ENCODE assay signal across 13 mouse cellular contexts in genomic region chr4:123247147-123247880, GRCm38 (mm10). TPM values are rescaled to one million over a fixed set of nuclear protein-coding genes. Genes with fewer than 3 reads are reported as not detected.
DNase-seq lines count a peak whose midpoint lies in the region; ATAC-seq lines count a peak whose summit lies in the region.
"Had no signal": no experiment of that assay in that cellular context is flagged by ENCODE, and none has a peak within 500 bp of the region (broad histone marks: within the 10 kb centered on the region; RNA-seq: fewer than 3 reads in every experiment).

No protein-coding gene starts in this region.

- peak; percentile 54 for DNase-seq in ovary, postnatal 36 days (ENCODE audit: low spot score)
- no peak for DNase-seq in ovary, postnatal 10 days (ENCODE audit: low spot score)
- peak; percentile 33 to 69 for DNase-seq in kidney, postnatal 25 days
- DNase-seq in urinary bladder, adult 18-20 months (ENCODE audit: low spot score in 2 of 2), result no peak
- DNase-seq in right cerebral cortex, postnatal 25 days, result no peak
- DNase-seq in spleen, postnatal 10 days (ENCODE audit: low spot score in 2 of 2), result no peak
- DNase-seq: liver, embryonic 13.5 days had no signal

- H3K36me3 ChIP-seq in heart, embryonic 14.5 days (ENCODE audit: control insufficient read depth, insufficient read depth, low read length), result peaks cover 5% of the 10 kb centered on the region; the same call in 1 of the 2 replicates
- H3K36me3 ChIP-seq in stomach, embryonic 15.5 days, result no peaks in the 10 kb centered on the region
- H3K36me3 ChIP-seq: embryonic facial prominence, embryonic 13.5 days; hindbrain, embryonic 15.5 days; liver, embryonic 13.5 days; neural tube, embryonic 13.5 days had no signal

- H3K27ac ChIP-seq in heart, embryonic 14.5 days (replicated peaks in 1 of 2; ENCODE audit: control insufficient read depth in 1 of 2, insufficient read depth in 1 of 2, low read depth in 2 of 2, low read length in 2 of 2), result peak overlapping the region; percentile 95
- H3K27ac ChIP-seq in stomach, embryonic 15.5 days, result peak overlapping the region; percentile 37; the same call in 1 of the 2 replicates
- H3K27ac ChIP-seq: embryonic facial prominence, embryonic 13.5 days; hindbrain, embryonic 15.5 days; liver, embryonic 13.5 days; neural tube, embryonic 13.5 days had no signal

- no peak overlapping the region for H3K4me3 ChIP-seq in heart, embryonic 14.5 days (ENCODE audit: control insufficient read depth in 1 of 2, insufficient read depth in 1 of 2, low read depth in 1 of 2, low read length in 2 of 2)
- H3K4me3 ChIP-seq in stomach, embryonic 15.5 days (replicated peaks), result no peak overlapping the region
- H3K4me3 ChIP-seq: embryonic facial prominence, embryonic 13.5 days; hindbrain, embryonic 15.5 days; liver, embryonic 13.5 days; neural tube, embryonic 13.5 days had no signal

- H3K9me3 ChIP-seq in heart, embryonic 14.5 days (ENCODE audit: control insufficient read depth, low read length), result no peaks in the 10 kb centered on the region
- no peaks in the 10 kb centered on the region for H3K9me3 ChIP-seq in stomach, embryonic 15.5 days
- H3K9me3 ChIP-seq: embryonic facial prominence, embryonic 13.5 days; hindbrain, embryonic 15.5 days; liver, embryonic 13.5 days; neural tube, embryonic 13.5 days had no signal

- no peaks in the 10 kb centered on the region for H3K27me3 ChIP-seq in heart, embryonic 14.5 days (ENCODE audit: control insufficient read depth, insufficient read depth, low read length)
- H3K27me3 ChIP-seq in stomach, embryonic 15.5 days (replicated peaks), result no peaks in the 10 kb centered on the region
- H3K27me3 ChIP-seq: hindbrain, embryonic 15.5 days; neural tube, embryonic 13.5 days had no signal

- 34% methylated on average over 7 of the region's 7 CpGs for WGBS in heart, embryonic 14.5 days
- WGBS in stomach, embryonic 15.5 days, result 48% methylated on average over 7 of the region's 7 CpGs

- ATAC-seq in heart, embryonic 14.5 days (ENCODE audit: insufficient number of reproducible peaks, insufficient read depth, low FRiP score, low read depth), result peak; percentile 85
- ATAC-seq in stomach, embryonic 15.5 days (ENCODE audit: insufficient read depth, low FRiP score, low read depth), result peak; percentile 74

- peaks cover 34 to 43% of the 10 kb centered on the region in 2 experiments for H3K4me1 ChIP-seq in heart, embryonic 14.5 days (ENCODE audit: control insufficient read depth in 2 of 2, insufficient read depth in 2 of 2, low read length in 2 of 2)
- 0 out of 2 replicates have a peak, but pooled peaks cover 21% of the 10 kb centered on the region for H3K4me1 ChIP-seq in stomach, embryonic 15.5 days
- H3K4me1 ChIP-seq: hindbrain, embryonic 15.5 days; liver, embryonic 13.5 days had no signal

- H3K4me2 ChIP-seq in heart, embryonic 14.5 days (ENCODE audit: low read length), result peak overlapping the region; percentile 31
- no peak overlapping the region for H3K4me2 ChIP-seq in stomach, embryonic 15.5 days
- H3K4me2 ChIP-seq: embryonic facial prominence, embryonic 13.5 days; hindbrain, embryonic 15.5 days; liver, embryonic 13.5 days; neural tube, embryonic 13.5 days had no signal

- H3K9ac ChIP-seq in heart, embryonic 14.5 days (ENCODE audit: low read length), result peak overlapping the region; percentile 60
- H3K9ac ChIP-seq in stomach, embryonic 15.5 days, result no peak overlapping the region
- H3K9ac ChIP-seq: embryonic facial prominence, embryonic 13.5 days; hindbrain, embryonic 15.5 days; liver, embryonic 13.5 days; neural tube, embryonic 13.5 days had no signal

RNA-seq across cellular contexts. Expression of gene Heyl, which starts 14.0 kb away (rescaled TPM):
- 10.7 and 11.4 TPM in 2 replicates for polyA plus RNA-seq in heart, embryonic 14.5 days (2014; fragmentation: Nextera tagmentation; extraction: Ambion mirVana)
- 14.1 and 18.9 TPM in 2 replicates for polyA plus RNA-seq in stomach, embryonic 15.5 days (2015; fragmentation: Nextera tagmentation; extraction: Ambion mirVana)

RNA-seq across cellular contexts. Expression of gene Pabpc4, which starts 14.8 kb away (rescaled TPM):
- 63.0 and 80.2 TPM in 2 replicates for polyA plus RNA-seq in heart, embryonic 14.5 days (2014; fragmentation: Nextera tagmentation; extraction: Ambion mirVana)
- polyA plus RNA-seq in stomach, embryonic 15.5 days (2015; fragmentation: Nextera tagmentation; extraction: Ambion mirVana), result 49.0 and 50.2 TPM in 2 replicates

RNA-seq across cellular contexts. Expression of gene Nt5c1a, which starts 46.0 kb away (rescaled TPM):
- 1.7 and 2.1 TPM in 2 replicates for polyA plus RNA-seq in heart, embryonic 14.5 days (2014; fragmentation: Nextera tagmentation; extraction: Ambion mirVana)
- polyA plus RNA-seq in stomach, embryonic 15.5 days (2015; fragmentation: Nextera tagmentation; extraction: Ambion mirVana), result not detected in 2 replicates
- polyA plus RNA-seq: embryonic facial prominence, embryonic 13.5 days; liver, embryonic 13.5 days; neural tube, embryonic 13.5 days; thymus, postnatal 0 days had no signal

Comparison
In these comparisons a context has a peak if more than half of its experiments do, and no peak if none do; other contexts are left out.
1. DNase-seq: peak in ovary, postnatal 36 days (single experiment) and kidney, postnatal 25 days (2 of 2); none in ovary, postnatal 10 days (single experiment), urinary bladder, adult 18-20 months (0 of 2), right cerebral cortex, postnatal 25 days (single experiment) and spleen, postnatal 10 days (0 of 2).